Mouse (Mus musculus) erythroblast, embryonic 14.5 days (primary cell): ENCODE measurements around the gene Ddx6.

Experiments used
- GATA1 ChIP-seq: IDR thresholded peaks from 2 replicates; pipeline ENCODE4 v1.6.1; 2012; ENCODE audit warnings: low read length, inconsistent platforms, mixed read lengths
- TAL1 ChIP-seq: IDR thresholded peaks from 3 replicates; pipeline ENCODE4 v1.6.1; 2012; ENCODE audit warnings: low read length, inconsistent platforms, mixed read lengths

DNA sequence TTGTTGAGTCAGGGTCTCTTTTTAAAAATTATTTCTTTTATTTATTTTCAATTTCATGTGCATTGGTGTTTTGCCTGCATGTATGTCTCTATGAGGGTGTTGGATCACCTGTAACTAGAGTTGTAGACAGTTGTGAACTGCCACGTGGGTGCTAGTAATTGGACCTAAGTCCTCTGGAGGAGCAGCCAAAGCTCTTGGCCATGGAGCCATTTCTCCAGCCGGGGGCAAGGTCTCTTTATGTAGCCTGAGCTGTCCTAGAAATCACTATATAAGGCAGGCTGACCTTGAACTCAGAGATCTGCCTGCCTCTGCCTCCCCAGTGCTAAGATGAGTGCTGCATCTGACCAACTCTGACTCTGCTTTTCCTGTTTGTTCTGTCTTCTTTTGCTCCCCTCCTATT, 39.5 kb downstream of the Ddx6 start:
- TF ChIP-seq TAL1 (no peak), GATA1 (no peak)
